Comparison of ENCODE assay signal across 26 mouse cellular contexts in the genomic region with DNA sequence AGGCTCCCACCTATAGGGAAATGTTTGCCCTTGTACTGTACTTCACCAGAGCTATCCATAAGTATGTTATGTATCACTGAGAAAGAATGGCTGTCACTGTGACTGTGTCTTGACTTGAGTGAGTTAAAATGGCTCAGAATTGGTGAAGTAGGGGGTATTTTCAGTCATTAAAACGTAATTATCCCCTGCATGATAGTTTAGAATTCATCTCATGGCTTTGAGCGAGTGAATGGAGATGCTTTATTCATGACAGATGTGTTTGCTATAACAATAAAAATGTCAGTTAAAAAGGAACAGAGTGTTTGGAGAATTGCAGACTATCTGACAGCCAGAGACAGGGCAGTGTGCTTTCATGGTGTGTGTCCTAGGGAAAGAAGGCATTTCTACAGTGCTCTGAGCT. TPM values are rescaled to one million over a fixed set of nuclear protein-coding genes. Genes with fewer than 3 reads are reported as not detected.
A peak's percentile ranks its signal among the peaks of the same experiment; 100 is the strongest.
DNase-seq lines count a peak whose midpoint lies in the region; ATAC-seq and TF ChIP-seq lines count a peak whose summit lies in the region.
"Had no signal": no experiment of that assay in that cellular context is flagged by ENCODE, and none has a peak within 500 bp of the region (broad histone marks: within the 10 kb centered on the region; RNA-seq: fewer than 3 reads in every experiment).

No protein-coding gene starts in this region.

- 0 out of 2 replicates have a peak overlapping the region, but pooled peaks have one; percentile 21 for H3K27ac ChIP-seq in hindbrain, embryonic 15.5 days (replicated peaks)
- no peak overlapping the region for H3K27ac ChIP-seq in hindbrain, postnatal 0 days
- H3K27ac ChIP-seq in forebrain, embryonic 14.5 days (ENCODE audit: low read depth, low read length): peak overlapping the region; percentile 82
- no peak overlapping the region for H3K27ac ChIP-seq in forebrain, postnatal 0 days (ENCODE audit: low read depth, low read length)
- peak overlapping the region; percentile 55 for H3K27ac ChIP-seq in midbrain, postnatal 0 days (ENCODE audit: low read depth, low read length)
- H3K27ac ChIP-seq: embryonic facial prominence, embryonic 10.5 days; embryonic facial prominence, embryonic 15.5 days; hindbrain, embryonic 14.5 days; limb, embryonic 10.5 days; limb, embryonic 15.5 days; liver, embryonic 13.5 days had no signal

- TF ChIP-seq CTCF in hindbrain, postnatal 0 days (IDR thresholded peaks at IDR 0.05; ENCODE audit: low read depth): no peak
- no peak for TF ChIP-seq CTCF in forebrain, postnatal 0 days (IDR thresholded peaks at IDR 0.05; ENCODE audit: low read depth)
- TF ChIP-seq CTCF in midbrain, postnatal 0 days (IDR thresholded peaks at IDR 0.05): no peak

- H3K36me3 ChIP-seq in hindbrain, embryonic 15.5 days: 0 out of 2 replicates have a peak, but pooled peaks cover 1% of the 10 kb centered on the region
- H3K36me3 ChIP-seq in hindbrain, postnatal 0 days (ENCODE audit: insufficient read depth, low read length): 0 out of 2 replicates have a peak, but pooled peaks cover 7% of the 10 kb centered on the region
- H3K36me3 ChIP-seq in forebrain, embryonic 14.5 days (ENCODE audit: control insufficient read depth, insufficient read depth, low read length): peaks cover 29% of the 10 kb centered on the region
- H3K36me3 ChIP-seq in forebrain, postnatal 0 days (ENCODE audit: insufficient read depth): peaks cover 23% of the 10 kb centered on the region
- peaks cover 19% of the 10 kb centered on the region for H3K36me3 ChIP-seq in midbrain, postnatal 0 days (ENCODE audit: insufficient read depth, low read length)

- H3K4me1 ChIP-seq in hindbrain, embryonic 15.5 days (replicated peaks): 0 out of 2 replicates have a peak, but pooled peaks cover 4% of the 10 kb centered on the region
- H3K4me1 ChIP-seq in hindbrain, postnatal 0 days (ENCODE audit: insufficient read depth, low read length): no peaks in the 10 kb centered on the region
- H3K4me1 ChIP-seq in forebrain, embryonic 14.5 days (ENCODE audit: control insufficient read depth, insufficient read depth, low read length): no peaks in the 10 kb centered on the region
- H3K4me1 ChIP-seq in forebrain, postnatal 0 days (ENCODE audit: insufficient read depth): no peaks in the 10 kb centered on the region
- H3K4me1 ChIP-seq in midbrain, postnatal 0 days (ENCODE audit: insufficient read depth, low read length): no peaks in the 10 kb centered on the region
- H3K4me1 ChIP-seq: limb, embryonic 10.5 days; liver, embryonic 13.5 days had no signal

- no peak overlapping the region for H3K4me2 ChIP-seq in hindbrain, embryonic 15.5 days
- H3K4me2 ChIP-seq in hindbrain, postnatal 0 days (ENCODE audit: low read depth, low read length): no peak overlapping the region
- H3K4me2 ChIP-seq in forebrain, embryonic 14.5 days (ENCODE audit: low read length): no peak overlapping the region
- H3K4me2 ChIP-seq in forebrain, postnatal 0 days (ENCODE audit: low read depth): no peak overlapping the region
- no peak overlapping the region for H3K4me2 ChIP-seq in midbrain, postnatal 0 days (ENCODE audit: low read depth, low read length, poor library complexity, severe bottlenecking)
- H3K4me2 ChIP-seq: embryonic facial prominence, embryonic 15.5 days; hindbrain, embryonic 14.5 days; limb, embryonic 15.5 days; liver, embryonic 13.5 days had no signal

- 58% methylated on average over 2 of the region's 2 CpGs for WGBS in hindbrain, embryonic 15.5 days
- WGBS in hindbrain, postnatal 0 days: 63% methylated on average over 2 of the region's 2 CpGs
- WGBS in forebrain, embryonic 14.5 days: 64% methylated on average over 2 of the region's 2 CpGs
- WGBS in forebrain, postnatal 0 days: 44% methylated on average over 2 of the region's 2 CpGs
- WGBS in midbrain, postnatal 0 days: 68% methylated on average over 2 of the region's 2 CpGs

- ATAC-seq in hindbrain, embryonic 15.5 days (ENCODE audit: low FRiP score, low read depth): 0 out of 2 replicates have a peak, but pooled peaks have one; percentile 25
- no peak for ATAC-seq in hindbrain, postnatal 0 days
- peak; percentile 78; the same call in 1 of the 2 replicates for ATAC-seq in forebrain, embryonic 14.5 days
- peak; percentile 74; the same call in 1 of the 2 replicates for ATAC-seq in forebrain, postnatal 0 days
- ATAC-seq in midbrain, postnatal 0 days (ENCODE audit: low FRiP score): no peak
- ATAC-seq: CD4-positive, CD25-positive, alpha-beta regulatory T cell, adult 4 months; lung, postnatal 0 days had no signal

- H3K9ac ChIP-seq in hindbrain, embryonic 15.5 days: no peak overlapping the region
- H3K9ac ChIP-seq in hindbrain, postnatal 0 days (replicated peaks; ENCODE audit: low read length): no peak overlapping the region
- H3K9ac ChIP-seq in forebrain, embryonic 14.5 days (ENCODE audit: low read length): no peak overlapping the region
- H3K9ac ChIP-seq in forebrain, postnatal 0 days: no peak overlapping the region
- H3K9ac ChIP-seq in midbrain, postnatal 0 days (replicated peaks; ENCODE audit: low read length, poor library complexity, severe bottlenecking): no peak overlapping the region
- H3K9ac ChIP-seq: embryonic facial prominence, embryonic 15.5 days; hindbrain, embryonic 14.5 days; limb, embryonic 15.5 days; liver, embryonic 13.5 days had no signal

- DNase-seq in hindbrain, postnatal 0 days (ENCODE audit: low spot score): no peak
- DNase-seq in forebrain, embryonic 14.5 days (ENCODE audit: low spot score): peak; percentile 61
- DNase-seq in forebrain, postnatal 0 days: no peak
- DNase-seq in midbrain, postnatal 0 days (ENCODE audit: low spot score): no peak
- no peak for DNase-seq in cerebellum, adult 18-20 months
- DNase-seq in kidney, adult 9 months: no peak
- DNase-seq: adrenal gland, postnatal 14 days; cerebellum, adult 2 months; cerebellum, postnatal 14 days; kidney, adult 18-20 months; kidney, postnatal 36 days; layer of hippocampus, postnatal 36 days; liver, embryonic 13.5 days; lung, adult 18-20 months; lung, postnatal 4 days; thymus, adult 2 months; thymus, postnatal 36 days had no signal

- H3K4me3 ChIP-seq in hindbrain, embryonic 15.5 days: no peak overlapping the region
- H3K4me3 ChIP-seq in hindbrain, postnatal 0 days (ENCODE audit: low read length): no peak overlapping the region
- H3K4me3 ChIP-seq in forebrain, embryonic 14.5 days (ENCODE audit: low read depth, low read length): no peak overlapping the region
- H3K4me3 ChIP-seq in forebrain, postnatal 0 days (ENCODE audit: low read depth, low read length): no peak overlapping the region
- H3K4me3 ChIP-seq in midbrain, postnatal 0 days (ENCODE audit: low read depth, low read length): no peak overlapping the region
- H3K4me3 ChIP-seq: embryonic facial prominence, embryonic 10.5 days; embryonic facial prominence, embryonic 15.5 days; limb, embryonic 10.5 days; limb, embryonic 15.5 days; liver, embryonic 13.5 days; megakaryocyte, embryonic 14.5 days had no signal

- no peaks in the 10 kb centered on the region for H3K27me3 ChIP-seq in hindbrain, embryonic 15.5 days
- no peaks in the 10 kb centered on the region for H3K27me3 ChIP-seq in hindbrain, postnatal 0 days (ENCODE audit: insufficient read depth, low read length)
- H3K27me3 ChIP-seq in forebrain, embryonic 14.5 days (replicated peaks; ENCODE audit: control insufficient read depth, insufficient read depth, low read length): no peaks in the 10 kb centered on the region
- no peaks in the 10 kb centered on the region for H3K27me3 ChIP-seq in forebrain, postnatal 0 days (ENCODE audit: insufficient read depth, low read length)
- H3K27me3 ChIP-seq in midbrain, postnatal 0 days (ENCODE audit: insufficient read depth, low read length): no peaks in the 10 kb centered on the region
- H3K27me3 ChIP-seq: embryonic facial prominence, embryonic 15.5 days; limb, embryonic 15.5 days; liver, embryonic 13.5 days; megakaryocyte, embryonic 14.5 days had no signal

- H3K9me3 ChIP-seq in hindbrain, embryonic 15.5 days: no peaks in the 10 kb centered on the region
- no peaks in the 10 kb centered on the region for H3K9me3 ChIP-seq in hindbrain, postnatal 0 days (ENCODE audit: low read length)
- no peaks in the 10 kb centered on the region for H3K9me3 ChIP-seq in forebrain, embryonic 14.5 days (replicated peaks; ENCODE audit: control insufficient read depth, low read length)
- H3K9me3 ChIP-seq in forebrain, postnatal 0 days (ENCODE audit: low read length): no peaks in the 10 kb centered on the region
- H3K9me3 ChIP-seq in midbrain, postnatal 0 days (ENCODE audit: low read length): no peaks in the 10 kb centered on the region
- H3K9me3 ChIP-seq: embryonic facial prominence, embryonic 10.5 days; embryonic facial prominence, embryonic 15.5 days; limb, embryonic 10.5 days; limb, embryonic 15.5 days; liver, embryonic 13.5 days; megakaryocyte, embryonic 14.5 days had no signal

RNA-seq across cellular contexts. Expression of gene Dhx35, which starts 51.6 kb away (rescaled TPM):
- 12.2 TPM in 2 replicates for polyA plus RNA-seq in hindbrain, embryonic 15.5 days (2015; fragmentation: Nextera tagmentation; extraction: Ambion mirVana)
- total RNA-seq in hindbrain, postnatal 0 days (2014; rRNA removed): 23.8 and 30.7 TPM in 2 replicates
- polyA plus RNA-seq in hindbrain, postnatal 0 days (2015; fragmentation: Nextera tagmentation; extraction: Ambion mirVana): 10.0 and 10.8 TPM in 2 replicates
- polyA plus RNA-seq in forebrain, embryonic 14.5 days (2014; fragmentation: Nextera tagmentation; extraction: Ambion mirVana): 15.6 and 16.1 TPM in 2 replicates
- 26.2 and 29.2 TPM in 2 replicates for total RNA-seq in forebrain, postnatal 0 days (2014; rRNA removed)
- 9.9 and 11.8 TPM in 2 replicates for polyA plus RNA-seq in forebrain, postnatal 0 days (2015; fragmentation: Nextera tagmentation; extraction: Ambion mirVana)
- total RNA-seq in midbrain, postnatal 0 days (2014; rRNA removed): 24.7 and 26.9 TPM in 2 replicates
- polyA plus RNA-seq in midbrain, postnatal 0 days (2015; fragmentation: Nextera tagmentation; extraction: Ambion mirVana): 9.7 and 11.4 TPM in 2 replicates

Comparison
In these comparisons a context has a peak if more than half of its experiments do, and no peak if none do; other contexts are left out.
1. ATAC-seq: peak in hindbrain, embryonic 15.5 days (single experiment), forebrain, embryonic 14.5 days (single experiment) and forebrain, postnatal 0 days (single experiment); none in hindbrain, postnatal 0 days (single experiment) and midbrain, postnatal 0 days (single experiment).
2. H3K27ac ChIP-seq: peak in hindbrain, embryonic 15.5 days (single experiment), forebrain, embryonic 14.5 days (single experiment) and midbrain, postnatal 0 days (single experiment); none in hindbrain, postnatal 0 days (single experiment) and forebrain, postnatal 0 days (single experiment).